Mouse (Mus musculus) lung, postnatal 25 days (tissue): Measurements from ENCODE around the gene Eef1e1.
"Not testable (repeated sequence)": the region's sequence is repeated elsewhere in the genome, so short reads cannot be mapped to it uniquely, and the experiment has no call there.

Experiments used
- DNase-seq: peaks from one replicate; pipeline ENCODE4 v3.0.0; 2022; ENCODE audit warnings: low spot score

The Eef1e1 gene

DNA sequence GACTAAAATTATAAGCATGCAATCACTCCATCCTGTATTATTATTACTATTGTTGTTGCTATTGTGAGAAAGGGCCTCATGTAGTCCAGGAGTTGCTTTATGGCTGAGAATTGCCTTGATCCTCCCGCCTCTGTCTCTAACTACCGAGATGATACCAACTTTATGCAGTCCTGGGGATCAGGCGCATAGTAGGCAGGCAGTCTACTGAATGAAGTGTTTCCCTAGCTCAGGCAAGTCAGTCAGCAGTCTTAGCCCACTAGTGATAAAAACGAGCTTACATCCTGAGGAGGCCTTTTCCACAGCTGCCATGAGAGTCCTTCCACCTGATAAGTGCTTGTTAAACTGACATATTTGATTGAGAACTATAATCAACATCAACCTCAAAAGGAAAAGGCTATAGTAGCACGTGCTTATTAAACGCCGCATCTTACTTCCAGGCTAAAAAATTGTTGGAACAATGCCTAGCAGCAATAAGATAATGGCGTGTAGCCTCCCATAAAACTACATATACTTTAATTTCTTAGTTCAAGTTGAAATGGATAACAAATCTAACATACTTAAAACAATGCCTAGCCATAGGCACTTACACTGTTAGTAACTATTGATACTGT lies 34.5 kb downstream of the Eef1e1 start:
- DNase-seq, result no peak

- DNase-seq, result no peak
These were observed 35.6 kb downstream of the Eef1e1 start for GRCm38 (mm10) chr13:38623296-38623695.

- DNase-seq, result not testable (repeated sequence)
These were observed 40.7 kb downstream of the Eef1e1 start for GRCm38 (mm10) chr13:38618001-38618630.

GRCm38 (mm10) chr13:38616887-38617286 lies 42.0 kb downstream of the Eef1e1 start:
- peak; percentile 9 for DNase-seq

DNA sequence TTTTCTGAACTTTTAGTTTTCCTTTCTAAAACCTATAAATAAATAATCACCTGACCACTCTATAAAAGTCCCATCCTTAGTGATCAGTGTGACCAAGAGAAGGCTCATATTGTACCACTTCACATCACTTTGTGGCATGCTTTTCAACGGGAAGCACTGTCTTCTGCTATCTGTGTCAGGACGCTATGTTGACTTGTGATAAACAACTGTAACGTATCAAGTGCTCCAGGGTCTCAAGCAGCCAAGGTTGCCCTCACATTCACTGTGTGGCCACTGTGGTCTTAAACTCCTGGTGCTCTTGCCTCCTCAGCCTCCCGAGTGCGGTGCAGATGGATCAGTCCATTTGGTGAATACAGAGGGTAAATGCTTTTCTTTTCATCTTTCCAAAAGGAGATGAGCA lies 43.2 kb downstream of the Eef1e1 start:
- DNase-seq, result no peak

- peak; percentile 41 for DNase-seq
These were observed 44.6 kb downstream of the Eef1e1 start for GRCm38 (mm10) chr13:38614298-38614697.

DNA sequence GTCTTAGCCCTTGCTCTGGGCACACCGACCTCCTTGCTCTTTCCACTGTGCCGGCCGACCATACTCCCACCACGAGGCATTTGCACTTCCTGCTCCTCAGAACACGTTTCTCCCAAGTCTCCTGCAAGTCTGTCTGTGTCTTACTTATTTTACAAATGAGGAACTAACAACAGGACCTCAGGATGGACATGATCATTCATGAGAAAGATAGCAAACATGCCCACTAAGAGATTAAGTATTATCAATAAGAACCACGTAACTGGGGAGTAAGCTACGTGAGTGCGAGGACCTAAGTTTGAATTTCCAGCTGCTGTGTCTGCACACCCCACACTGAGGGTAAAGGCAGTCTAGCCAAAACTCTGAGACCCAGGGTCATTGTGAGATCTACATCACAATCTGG lies 45.3 kb downstream of the Eef1e1 start:
- no peak for DNase-seq

DNA sequence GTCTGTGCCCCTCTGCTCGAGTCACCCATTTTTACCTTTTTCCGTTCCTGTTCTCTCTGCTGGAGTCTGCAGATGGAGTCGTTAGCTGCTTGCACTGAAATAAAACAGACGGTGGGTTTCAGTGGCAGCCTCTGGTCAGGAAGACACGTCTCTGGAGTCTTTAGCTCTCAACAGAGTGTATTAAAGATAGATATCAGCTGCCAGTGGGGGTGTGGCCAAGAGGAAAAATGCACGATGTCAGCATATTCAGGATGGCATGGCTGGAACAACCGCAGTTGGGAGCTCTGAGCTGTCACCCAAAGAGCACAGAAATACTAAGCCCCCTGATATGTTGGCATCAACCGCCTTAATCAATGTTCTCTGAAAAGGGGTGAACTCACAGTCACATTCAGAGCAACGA lies 46.2 kb downstream of the Eef1e1 start:
- no peak for DNase-seq

DNA sequence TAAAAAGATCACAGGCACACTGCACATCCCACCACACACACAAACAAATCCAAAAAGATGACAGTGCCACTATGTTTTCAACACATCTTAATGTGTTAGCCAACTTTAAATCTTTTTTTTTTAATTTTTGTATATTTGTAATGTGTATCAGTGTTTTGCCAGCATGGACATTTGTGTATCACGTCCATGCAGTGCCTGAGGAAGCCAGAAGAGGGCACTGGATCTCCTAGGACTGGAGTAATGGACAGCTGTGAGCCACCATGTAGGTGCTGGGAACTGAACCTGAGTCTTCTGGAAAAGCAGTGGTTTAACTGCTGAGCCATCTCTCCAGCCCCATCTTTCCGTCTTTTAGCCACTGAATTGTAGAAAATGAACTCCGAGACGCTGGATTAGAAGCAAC lies 46.7 kb downstream of the Eef1e1 start:
- DNase-seq, result no peak

DNA sequence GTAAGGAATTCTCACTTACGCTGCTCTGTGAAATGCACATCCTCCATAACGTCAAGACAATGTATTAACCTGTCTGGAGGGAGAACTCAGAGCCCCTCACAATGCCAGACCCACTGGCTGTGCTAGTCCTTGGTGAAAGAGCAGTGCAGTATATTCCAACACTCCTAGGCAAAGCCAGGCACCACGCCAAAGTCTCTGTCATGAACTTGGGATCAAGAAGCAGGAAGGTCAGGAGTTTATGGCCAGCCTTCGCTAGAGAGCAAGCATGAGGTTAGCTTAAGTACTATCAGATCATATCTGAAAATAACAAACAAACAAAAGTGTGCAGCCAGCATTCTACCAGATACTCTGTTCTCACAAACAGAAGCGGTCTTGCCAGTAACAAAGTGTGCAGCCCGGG lies 48.5 kb downstream of the Eef1e1 start:
- DNase-seq, result peak; percentile 76

GRCm38 (mm10) chr13:38607130-38607529 lies 51.7 kb downstream of the Eef1e1 start:
- DNase-seq, result no peak

GRCm38 (mm10) chr13:38605353-38605752 lies 53.5 kb downstream of the Eef1e1 start:
- DNase-seq, result no peak

- no peak for DNase-seq
These were observed 55.9 kb downstream of the Eef1e1 start for GRCm38 (mm10) chr13:38602966-38603365.

DNA sequence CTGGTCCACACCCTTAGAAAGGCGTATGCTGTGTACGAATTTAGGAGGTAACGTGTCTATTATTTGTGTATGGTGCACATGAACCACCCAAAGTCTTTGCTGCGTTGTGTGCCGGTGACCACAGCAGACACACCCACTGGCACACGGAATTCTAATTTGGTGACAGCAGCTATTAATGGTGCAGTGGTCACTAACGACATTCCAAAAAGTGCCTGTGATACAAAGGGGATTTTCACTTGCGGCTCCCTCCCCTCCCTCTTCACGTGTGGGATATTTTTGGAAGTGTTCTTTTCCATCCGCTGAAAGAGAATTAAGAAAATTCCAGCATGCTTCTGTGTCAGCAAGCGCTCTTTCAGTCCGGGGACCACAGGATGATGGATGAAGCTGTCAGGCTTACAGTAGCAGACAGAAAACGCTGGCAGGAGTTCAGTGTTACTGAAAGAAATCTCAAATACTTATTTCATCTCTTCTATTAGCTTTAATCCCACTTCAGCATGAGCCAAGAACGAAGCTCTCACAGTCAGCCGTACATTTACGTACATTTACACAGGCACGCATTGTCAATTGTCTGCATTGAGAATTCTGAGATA lies 56.5 kb downstream of the Eef1e1 start:
- no peak for DNase-seq

DNA sequence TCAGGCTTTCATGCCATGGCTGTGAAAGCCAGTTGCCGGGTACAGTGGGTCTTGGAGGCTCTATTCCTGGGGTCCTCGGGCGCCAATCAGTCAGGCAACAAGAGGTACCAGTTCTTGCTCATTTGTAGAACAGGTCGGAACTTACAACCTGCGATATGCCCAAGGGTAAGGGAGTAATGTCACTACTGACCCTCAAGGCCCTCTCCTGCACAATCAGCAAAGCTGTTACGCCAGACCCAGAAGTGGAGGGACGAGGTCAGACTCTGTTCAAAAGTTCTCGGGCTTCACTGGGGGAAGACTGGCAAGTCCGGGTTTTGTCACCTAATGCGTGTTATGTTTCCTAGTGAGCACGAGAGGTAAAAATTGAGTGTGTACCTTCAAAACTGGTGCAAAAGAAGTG lies 58.0 kb downstream of the Eef1e1 start:
- no peak for DNase-seq

DNA sequence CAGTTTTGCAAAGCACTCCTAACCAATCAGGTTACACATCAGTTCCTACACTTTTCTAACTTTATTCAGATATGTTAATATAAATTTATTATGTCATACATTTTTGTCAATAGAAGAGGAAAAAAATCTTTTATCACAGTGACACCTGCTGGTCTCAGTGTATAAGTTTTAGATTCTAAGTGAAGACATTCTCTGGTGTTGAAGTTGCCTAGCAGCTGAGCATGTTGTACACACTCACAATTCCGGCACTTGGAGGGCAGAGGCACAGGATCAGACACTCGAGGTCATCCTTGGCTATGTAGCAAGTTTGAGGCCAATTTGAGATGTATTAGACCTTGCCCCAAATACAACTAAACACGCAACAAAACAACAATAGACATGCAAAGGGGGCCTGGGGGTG lies 61.8 kb downstream of the Eef1e1 start:
- DNase-seq, result peak; percentile 28

- DNase-seq, result no peak
These were observed 62.4 kb downstream of the Eef1e1 start for GRCm38 (mm10) chr13:38596461-38596860.
